Mouse (Mus musculus) C2C12 (cell line): ENCODE measurements around the gene Dscam. TPM values are rescaled to one million over a fixed set of nuclear protein-coding genes. Genes with fewer than 3 reads are reported as not detected.

ENCODE experiments used
- H3K27me3 ChIP-seq: one replicate; pipeline ENCODE4 v1.6.1; 2011; ENCODE audit not compliant: control insufficient read depth, insufficient read depth, insufficient read length
- H3K36me3 ChIP-seq: one replicate; pipeline ENCODE4 v1.6.1; 2011; ENCODE audit not compliant: control insufficient read depth, insufficient read depth
- H3K4me3 ChIP-seq: one replicate; pipeline ENCODE4 v1.5.1; 2011; ENCODE audit warnings: mild to moderate bottlenecking, control low read depth; ENCODE audit not compliant: poor library complexity, insufficient read depth, severe bottlenecking
- H3K79me2 ChIP-seq: one replicate; pipeline ENCODE4 v1.6.1; 2011; ENCODE audit not compliant: control insufficient read depth, insufficient read depth
- H3K79me3 ChIP-seq: one replicate; pipeline ENCODE4 v1.6.1; 2011; ENCODE audit warnings: low read depth, control low read depth
- H3ac ChIP-seq: one replicate; pipeline ENCODE3; 2011; ENCODE audit warnings: low read depth; ENCODE audit not compliant: control insufficient read depth, insufficient read length
- CEBPB ChIP-seq: IDR thresholded peaks from one replicate; pipeline ENCODE4 v1.6.1; 2011; ENCODE audit warnings: low read depth, mild to moderate bottlenecking, control low read depth, moderate library complexity
- CTCF ChIP-seq: IDR thresholded peaks from one replicate; pipeline ENCODE4 v1.5.1; 2011; ENCODE audit not compliant: control insufficient read depth, insufficient read depth, insufficient read length
- FOSL1 ChIP-seq: IDR thresholded peaks from one replicate; pipeline ENCODE4 v1.8.0; 2011; ENCODE audit warnings: mild to moderate bottlenecking, low read length; ENCODE audit not compliant: poor library complexity, insufficient read depth, severe bottlenecking
- MAX ChIP-seq: IDR thresholded peaks from one replicate; pipeline ENCODE4 v1.6.1; 2011; ENCODE audit warnings: mild to moderate bottlenecking, control low read depth
- MYOD1 ChIP-seq: IDR thresholded peaks from one replicate; pipeline ENCODE4 v1.6.1; 2011; ENCODE audit warnings: low read depth; ENCODE audit not compliant: control insufficient read depth, insufficient read length
- MYOG ChIP-seq: IDR thresholded peaks from one replicate; pipeline ENCODE4 v1.6.1; 2011; ENCODE audit not compliant: control insufficient read depth, insufficient read length; ENCODE audit errors: extremely low read depth
- USF1 ChIP-seq: IDR thresholded peaks from one replicate; pipeline ENCODE4 v1.6.1; 2011; ENCODE audit warnings: low read depth, mild to moderate bottlenecking, control low read depth, moderate library complexity
- polyA plus RNA-seq: library from polyadenylated mRNA; unstranded; fragments of >200 nt; fragmentation: generic; extraction: Trizol; gene quantifications from one replicate; pipeline ENCODE4 v1.2.1, GENCODE M21; 2012; ENCODE audit warnings: missing spikeins

Dscam gene
- polyA plus RNA-seq, 1 experiment = not detected

DNA sequence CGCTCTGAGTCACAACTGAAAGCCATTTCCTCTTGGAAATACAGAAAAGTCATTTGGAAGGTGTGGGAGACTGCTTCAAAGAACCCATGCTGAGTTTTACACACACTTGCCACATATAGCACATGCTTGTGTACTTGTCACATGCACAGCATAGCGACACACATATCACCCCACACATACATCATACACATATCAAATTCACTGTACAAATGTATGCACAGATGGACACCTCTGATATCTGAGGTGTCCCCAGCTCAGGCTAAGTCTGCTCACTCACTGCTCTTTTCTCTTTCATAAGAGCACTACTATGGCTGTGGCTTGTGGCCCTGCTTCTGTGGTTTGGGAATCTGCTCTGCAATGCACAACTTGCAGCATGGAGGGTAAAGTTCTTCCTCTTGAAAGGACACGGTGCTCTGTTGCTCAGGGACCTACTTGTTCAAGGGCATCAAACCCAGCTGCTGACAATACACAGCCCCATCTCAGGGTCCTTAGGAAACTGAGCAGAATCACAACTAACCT is 137.0 kb downstream of the Dscam start:
- no peak for TF ChIP-seq CEBPB
- TF ChIP-seq MYOD1 = no peak
- TF ChIP-seq FOSL1 = no peak
- no peak for TF ChIP-seq USF1
- TF ChIP-seq CTCF = no peak

DNA sequence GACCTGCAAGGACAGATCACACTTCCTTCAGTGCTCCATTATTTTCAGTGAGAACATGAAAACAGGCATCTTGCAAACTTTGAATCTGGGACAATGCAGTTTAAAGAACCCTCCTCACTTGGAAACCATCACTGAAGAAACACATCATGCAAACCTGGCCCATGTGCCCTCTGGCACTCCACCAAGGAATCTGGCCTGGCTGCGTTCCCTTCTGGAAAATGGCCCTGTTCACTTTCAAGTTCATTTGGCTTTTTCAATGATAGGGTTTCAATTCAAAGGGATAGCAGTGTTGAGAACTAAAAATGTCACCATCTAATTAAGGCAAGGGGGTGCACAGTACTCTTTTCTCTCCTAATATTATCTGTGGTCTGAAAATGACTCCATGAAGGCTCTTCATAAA is 142.9 kb downstream of the Dscam start:
- no peaks in the 10 kb centered on the region for H3K36me3 ChIP-seq
- H3K79me2 ChIP-seq = no peaks in the 10 kb centered on the region
- no peaks in the 10 kb centered on the region for H3K27me3 ChIP-seq
- TF ChIP-seq FOSL1 (no peak), MYOG (no peak), CEBPB (no peak), MYOD1 (no peak), USF1 (no peak), CTCF (no peak), MAX (no peak)
- no peaks in the 10 kb centered on the region for H3K79me3 ChIP-seq
- no peak overlapping the region for H3K4me3 ChIP-seq
- H3ac ChIP-seq = no peak overlapping the region

More for the DNA sequence above, 137.0 kb downstream of the Dscam start:
- Histone ChIP-seq H3K36me3 (no peaks in the 10 kb centered on the region), H3K79me3 (no peaks in the 10 kb centered on the region), H3K4me3 (no peak overlapping the region), H3K27me3 (no peaks in the 10 kb centered on the region), H3K79me2 (no peaks in the 10 kb centered on the region), H3ac (no peak overlapping the region)

GRCm38 (mm10) chr16:97026803-97027202 is 143.7 kb downstream of the Dscam start:
- Histone ChIP-seq H3K79me3 (no peaks in the 10 kb centered on the region), H3K79me2 (no peaks in the 10 kb centered on the region), H3K36me3 (no peaks in the 10 kb centered on the region), H3ac (no peak overlapping the region), H3K27me3 (no peaks in the 10 kb centered on the region), H3K4me3 (no peak overlapping the region)
- TF ChIP-seq FOSL1 = no peak
- TF ChIP-seq CTCF = no peak
- no peak for TF ChIP-seq CEBPB
- no peak for TF ChIP-seq MAX
- TF ChIP-seq MYOG = no peak
- TF ChIP-seq MYOD1 = no peak
- TF ChIP-seq USF1 = no peak

GRCm38 (mm10) chr16:97024406-97024805 is 146.1 kb downstream of the Dscam start:
- no peaks in the 10 kb centered on the region for H3K79me2 ChIP-seq
- H3K27me3 ChIP-seq = no peaks in the 10 kb centered on the region
- TF ChIP-seq USF1 = no peak
- TF ChIP-seq MYOG = no peak
- TF ChIP-seq MAX = no peak
- no peak for TF ChIP-seq CTCF
- TF ChIP-seq MYOD1 = no peak
- no peak for TF ChIP-seq CEBPB
- TF ChIP-seq FOSL1 = no peak
- no peak overlapping the region for H3ac ChIP-seq
- no peaks in the 10 kb centered on the region for H3K36me3 ChIP-seq
- H3K4me3 ChIP-seq = no peak overlapping the region
- H3K79me3 ChIP-seq = no peaks in the 10 kb centered on the region

DNA sequence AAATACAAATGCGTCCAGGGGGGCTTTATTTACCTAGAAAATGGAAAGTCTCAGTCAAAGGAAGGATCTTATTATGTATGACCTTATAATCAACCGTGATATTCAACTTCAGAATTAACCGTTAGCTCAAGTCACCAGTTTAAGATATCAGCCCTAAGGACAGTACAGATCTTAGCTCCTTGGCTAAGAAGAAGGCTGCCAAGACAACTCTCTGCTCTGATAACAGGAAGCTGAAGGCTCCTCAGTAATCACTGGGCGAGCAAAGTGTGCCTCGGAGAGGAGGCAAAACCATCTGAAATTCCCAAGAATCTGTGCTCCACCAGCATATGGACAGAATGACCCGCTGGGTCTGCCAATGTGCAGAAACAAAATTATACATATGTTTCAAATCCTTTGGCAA is 149.1 kb downstream of the Dscam start:
- Histone ChIP-seq H3K4me3 (no peak overlapping the region), H3K79me2 (no peaks in the 10 kb centered on the region), H3K27me3 (no peaks in the 10 kb centered on the region), H3K79me3 (no peaks in the 10 kb centered on the region), H3ac (no peak overlapping the region), H3K36me3 (no peaks in the 10 kb centered on the region)
- no peak for TF ChIP-seq MYOG
- TF ChIP-seq FOSL1 = no peak
- no peak for TF ChIP-seq MAX
- no peak for TF ChIP-seq MYOD1

- TF ChIP-seq CEBPB (no peak), MAX (no peak), FOSL1 (no peak), MYOD1 (no peak), MYOG (no peak)
- no peaks in the 10 kb centered on the region for H3K27me3 ChIP-seq
- no peaks in the 10 kb centered on the region for H3K79me3 ChIP-seq
- H3K79me2 ChIP-seq = no peaks in the 10 kb centered on the region
- no peak overlapping the region for H3K4me3 ChIP-seq
- H3ac ChIP-seq = no peak overlapping the region
- no peaks in the 10 kb centered on the region for H3K36me3 ChIP-seq
Observed at GRCm38 (mm10) chr16:97018304-97018703, 152.2 kb downstream of the Dscam start.
